Mouse (Mus musculus) MEL (cell line): ENCODE results near the gene Zmiz1.

Experiments used
- BHLHE40 ChIP-seq: IDR thresholded peaks from 2 replicates; pipeline ENCODE4 v1.6.1; 2012; ENCODE audit warnings: low read depth, mild to moderate bottlenecking, inconsistent platforms, low read length, improper control_type of control experiment, borderline replicate concordance
- CTCF ChIP-seq, 3 experiments: IDR thresholded peaks in 2 of 3; conservative IDR thresholded peaks in 1 of 3; 2 replicates each; pipeline ENCODE4 v1.5.1; 2011 to 2012; ENCODE audit warnings: low read length in 3 of 3, low read depth in 2 of 3, mild to moderate bottlenecking in 2 of 3, improper control_type of control experiment in 1 of 3, inconsistent platforms in 1 of 3, mixed read lengths in 1 of 3, moderate library complexity in 1 of 3; ENCODE audit not compliant: control insufficient read depth in 1 of 3, insufficient read depth in 1 of 3, poor library complexity in 1 of 3, severe bottlenecking in 1 of 3
- ETS1 ChIP-seq: IDR thresholded peaks from 2 replicates; pipeline ENCODE4 v1.6.1; 2012; ENCODE audit warnings: low read depth, mild to moderate bottlenecking, inconsistent platforms, low read length, improper control_type of control experiment, moderate library complexity
- GABPA ChIP-seq: IDR thresholded peaks from 2 replicates; pipeline ENCODE4 v1.6.1; 2012; ENCODE audit warnings: low read depth, mild to moderate bottlenecking, inconsistent platforms, low read length, improper control_type of control experiment, moderate library complexity
- GATA1 ChIP-seq: IDR thresholded peaks from 2 replicates; pipeline ENCODE4 v1.6.1; 2011; ENCODE audit warnings: low read depth, low read length, improper control_type of control experiment
- HCFC1 ChIP-seq: IDR thresholded peaks from 2 replicates; pipeline ENCODE4 v1.6.1; 2012; ENCODE audit warnings: low read depth, mild to moderate bottlenecking, inconsistent platforms, low read length, improper control_type of control experiment, moderate library complexity
- MAX ChIP-seq: IDR thresholded peaks from 2 replicates; pipeline ENCODE4 v1.6.1; 2011; ENCODE audit warnings: low read length, improper control_type of control experiment
- POLR2A ChIP-seq, 2 experiments: IDR thresholded peaks; 2 replicates each; pipeline ENCODE4 v1.6.1; 2011 to 2012; ENCODE audit warnings: low read length in 2 of 2, mild to moderate bottlenecking in 2 of 2, control low read depth in 1 of 2, improper control_type of control experiment in 1 of 2, low read depth in 1 of 2, moderate library complexity in 1 of 2; ENCODE audit not compliant: control insufficient read depth in 1 of 2, insufficient read depth in 1 of 2, poor library complexity in 1 of 2
- POLR2AphosphoS5 ChIP-seq: IDR thresholded peaks from 2 replicates; pipeline ENCODE4 v1.6.1; 2012; ENCODE audit warnings: low read depth, borderline replicate concordance, mild to moderate bottlenecking, inconsistent platforms, low read length, moderate library complexity, mixed read lengths
- RCOR1 ChIP-seq: IDR thresholded peaks from 2 replicates; pipeline ENCODE4 v1.6.1; 2012; ENCODE audit warnings: low read depth, mild to moderate bottlenecking, inconsistent platforms, low read length, improper control_type of control experiment
- SMC3 ChIP-seq: IDR thresholded peaks from 2 replicates; pipeline ENCODE4 v1.6.1; 2011; ENCODE audit warnings: low read depth, low read length, improper control_type of control experiment
- TCF12 ChIP-seq: IDR thresholded peaks from 2 replicates; pipeline ENCODE4 v1.6.1; 2014; ENCODE audit warnings: low read depth, mild to moderate bottlenecking, inconsistent platforms, low read length, improper control_type of control experiment, moderate library complexity
- USF1 ChIP-seq: IDR thresholded peaks from 2 replicates; pipeline ENCODE4 v1.6.1; 2014; ENCODE audit warnings: low read depth, mild to moderate bottlenecking, inconsistent platforms, low read length, improper control_type of control experiment, moderate library complexity
- ZNF384 ChIP-seq: IDR thresholded peaks from 2 replicates; pipeline ENCODE4 v1.6.1; 2012; ENCODE audit warnings: low read depth, mild to moderate bottlenecking, inconsistent platforms, low read length, improper control_type of control experiment

GRCm38 (mm10) chr14:25619066-25619762, 160.2 kb downstream of the Zmiz1 start:
- TF ChIP-seq ETS1: no peak
- no peak for TF ChIP-seq GATA1
- no peak for TF ChIP-seq GABPA
- no peak for TF ChIP-seq POLR2A (IDR thresholded peaks at IDR 0.05; ENCODE audit: control insufficient read depth in 1 of 2, insufficient read depth in 1 of 2, low read depth in 1 of 2, low read length in 2 of 2, poor library complexity in 1 of 2)
- no peak for TF ChIP-seq HCFC1
- no peak for TF ChIP-seq SMC3
- TF ChIP-seq USF1: no peak
- no peak for TF ChIP-seq MAX
- no peak for TF ChIP-seq ZNF384
- no peak for TF ChIP-seq RCOR1
- TF ChIP-seq POLR2AphosphoS5: no peak
- no peak for TF ChIP-seq BHLHE40
- no peak for TF ChIP-seq TCF12
- TF ChIP-seq CTCF (IDR thresholded peaks at IDR 0.05 in 2 of 3, conservative IDR thresholded peaks at IDR 0.05 in 1 of 3; ENCODE audit: control insufficient read depth in 1 of 3, insufficient read depth in 1 of 3, low read depth in 2 of 3, low read length in 3 of 3, poor library complexity in 1 of 3, severe bottlenecking in 1 of 3): no peak
